Mouse (Mus musculus) liver, embryonic 16.5 days (tissue): Measurements from ENCODE around the gene BC048562. TPM values are rescaled to one million over a fixed set of nuclear protein-coding genes. Genes with fewer than 3 reads are reported as not detected.

Experiments used
- ATAC-seq: fragments of 200-750 bp; cut with Nextera tagmentation; 2 replicates; pipeline ENCODE4 v1.8.0; 2017; ENCODE audit warnings: low read depth, mild to moderate bottlenecking, moderate number of reproducible peaks, moderate library complexity
- H3K27ac ChIP-seq: fragments of 300-500 bp; sonication (generic); 2 replicates; pipeline ENCODE4 v1.5.1; 2014; ENCODE audit warnings: mild to moderate bottlenecking, low read length
- H3K27me3 ChIP-seq: fragments of 300-500 bp; sonication (generic); 2 replicates; pipeline ENCODE4 v1.6.1; 2014; ENCODE audit warnings: low read depth, low read length, mixed read lengths; ENCODE audit not compliant: control insufficient read depth, insufficient read depth
- H3K36me3 ChIP-seq: fragments of 300-500 bp; sonication (generic); 2 replicates; pipeline ENCODE4 v1.6.1; 2014; ENCODE audit warnings: mild to moderate bottlenecking; ENCODE audit not compliant: control insufficient read depth, insufficient read depth
- H3K4me1 ChIP-seq: fragments of 300-500 bp; sonication (generic); 2 replicates; pipeline ENCODE4 v1.6.1; 2014; ENCODE audit warnings: low read depth, low read length, mixed read lengths; ENCODE audit not compliant: control insufficient read depth
- H3K4me2 ChIP-seq: fragments of 300-500 bp; sonication (generic); 2 replicates; pipeline ENCODE4 v1.6.1; 2014; ENCODE audit warnings: low read depth, low read length, mixed read lengths
- H3K4me3 ChIP-seq: fragments of 300-500 bp; sonication (generic); 2 replicates; pipeline ENCODE4 v1.5.1; 2014; ENCODE audit warnings: low read depth, mild to moderate bottlenecking, low read length
- H3K9ac ChIP-seq: fragments of 300-500 bp; sonication (generic); 2 replicates; pipeline ENCODE4 v1.6.1; 2014; ENCODE audit warnings: low read depth, low read length
- H3K9me3 ChIP-seq: fragments of 300-500 bp; sonication (generic); replicated peaks from 2 replicates; pipeline ENCODE4 v1.6.1; 2016; ENCODE audit warnings: low read length; ENCODE audit not compliant: control insufficient read depth
- WGBS: fragments of 180-500 bp; shearing (Covaris S2); extraction: QIAGEN DNeasy Blood & Tissue Kit; methylation state at CpG from one replicate; pipeline ENCODE4 v1.1.7; 2014; ENCODE audit not compliant: insufficient replicate concordance; 5-methylcytosine and 5-hydroxymethylcytosine counted together
- polyA plus RNA-seq: library from polyadenylated mRNA; unstranded; fragments of >200 nt; fragmentation: Nextera tagmentation; extraction: Ambion mirVana; gene quantifications from 2 replicates; pipeline ENCODE4 v1.2.1, GENCODE M21; 2015

The BC048562 gene
- polyA plus RNA-seq, 1 experiment from 2014 or later = not detected

GRCm38 (mm10) chr9:108441236-108441919 is 5.1 kb downstream of the BC048562 start:
- no peak for ATAC-seq
- H3K36me3 ChIP-seq = no peaks in the 10 kb centered on the region
- H3K9ac ChIP-seq = no peak overlapping the region
- no peaks in the 10 kb centered on the region for H3K4me1 ChIP-seq
- no peak overlapping the region for H3K4me2 ChIP-seq
- no peaks in the 10 kb centered on the region for H3K27me3 ChIP-seq
- WGBS = 81% methylated on average over 11 of the region's 11 CpGs
- no peak overlapping the region for H3K4me3 ChIP-seq
- no peaks in the 10 kb centered on the region for H3K9me3 ChIP-seq
- H3K27ac ChIP-seq = no peak overlapping the region

- H3K4me1 ChIP-seq = peaks cover 6% of the 10 kb centered on the region
- H3K4me2 ChIP-seq = no peak overlapping the region
- no peak for ATAC-seq
Measured at GRCm38 (mm10) chr9:108445125-108445524, 8.8 kb downstream of the BC048562 start.

GRCm38 (mm10) chr9:108449860-108450259 is 13.6 kb downstream of the BC048562 start:
- peaks cover 34% of the 10 kb centered on the region for H3K4me1 ChIP-seq
- H3K27ac ChIP-seq = no peak overlapping the region
- no peaks in the 10 kb centered on the region for H3K9me3 ChIP-seq
- no peaks in the 10 kb centered on the region for H3K36me3 ChIP-seq
- ATAC-seq = no peak
- no peak overlapping the region for H3K9ac ChIP-seq
- 78% methylated on average over 4 of the region's 4 CpGs for WGBS
- H3K4me2 ChIP-seq = 0 out of 2 replicates have a peak overlapping the region, but pooled peaks have one; percentile 98
- H3K4me3 ChIP-seq = no peak overlapping the region
- no peaks in the 10 kb centered on the region for H3K27me3 ChIP-seq

More at GRCm38 (mm10) chr9:108445125-108445524, 8.8 kb downstream of the BC048562 start:
- no peaks in the 10 kb centered on the region for H3K27me3 ChIP-seq
- no peaks in the 10 kb centered on the region for H3K9me3 ChIP-seq
- H3K9ac ChIP-seq = no peak overlapping the region
- H3K27ac ChIP-seq = no peak overlapping the region
- H3K36me3 ChIP-seq = no peaks in the 10 kb centered on the region
- no peak overlapping the region for H3K4me3 ChIP-seq
- 28% methylated on average over 9 of the region's 9 CpGs for WGBS

GRCm38 (mm10) chr9:108450292-108451169 is 14.2 kb downstream of the BC048562 start:
- Histone ChIP-seq H3K4me3 (peak overlapping the region; percentile 46), H3K27ac (peak overlapping the region; percentile 69), H3K36me3 (no peaks in the 10 kb centered on the region), H3K4me2 (peak overlapping the region; percentile 98), H3K9ac (peak overlapping the region; percentile 36), H3K4me1 (peaks cover 34% of the 10 kb centered on the region), H3K9me3 (no peaks in the 10 kb centered on the region), H3K27me3 (no peaks in the 10 kb centered on the region)
- ATAC-seq = no peak
- WGBS = 62% methylated on average over 21 of the region's 21 CpGs

GRCm38 (mm10) chr9:108451170-108451493 is 14.8 kb downstream of the BC048562 start:
- WGBS = 32% methylated on average over 6 of the region's 6 CpGs
- peak; percentile 74 for ATAC-seq
- H3K4me3 ChIP-seq = peak overlapping the region; percentile 46
- H3K9me3 ChIP-seq = no peaks in the 10 kb centered on the region
- peak overlapping the region; percentile 69 for H3K27ac ChIP-seq
- H3K27me3 ChIP-seq = no peaks in the 10 kb centered on the region
- H3K4me2 ChIP-seq = peak overlapping the region; percentile 98
- H3K36me3 ChIP-seq = no peaks in the 10 kb centered on the region
- peak overlapping the region; percentile 36 for H3K9ac ChIP-seq
- H3K4me1 ChIP-seq = peaks cover 36% of the 10 kb centered on the region

GRCm38 (mm10) chr9:108451519-108452160 is 15.4 kb downstream of the BC048562 start:
- ATAC-seq = 0 out of 2 replicates have a peak, but pooled peaks have one; percentile 23
- peak overlapping the region; percentile 98 for H3K4me2 ChIP-seq
- no peaks in the 10 kb centered on the region for H3K27me3 ChIP-seq
- no peaks in the 10 kb centered on the region for H3K9me3 ChIP-seq
- H3K9ac ChIP-seq = peak overlapping the region; percentile 68
- H3K4me1 ChIP-seq = peaks cover 39% of the 10 kb centered on the region
- WGBS = 45% methylated on average over 6 of the region's 6 CpGs
- peak overlapping the region; percentile 70 for H3K4me3 ChIP-seq
- peak overlapping the region; percentile 69 for H3K27ac ChIP-seq
- H3K36me3 ChIP-seq = no peaks in the 10 kb centered on the region

GRCm38 (mm10) chr9:108452291-108452906 is 16.1 kb downstream of the BC048562 start:
- WGBS = under 1% methylated on average over 40 of the region's 40 CpGs
- Histone ChIP-seq H3K36me3 (no peaks in the 10 kb centered on the region), H3K4me3 (peak overlapping the region; percentile 70), H3K9me3 (no peaks in the 10 kb centered on the region), H3K9ac (peak overlapping the region; percentile 68), H3K27ac (peak overlapping the region; percentile 69), H3K4me1 (peaks cover 39% of the 10 kb centered on the region), H3K4me2 (peak overlapping the region; percentile 98), H3K27me3 (no peaks in the 10 kb centered on the region)
- peak; percentile 78 for ATAC-seq

GRCm38 (mm10) chr9:108452911-108453310 is 16.6 kb downstream of the BC048562 start:
- H3K9ac ChIP-seq = 0 out of 2 replicates have a peak overlapping the region, but pooled peaks have one; percentile 10
- no peak; the same call in 1 of the 2 replicates for ATAC-seq
- H3K36me3 ChIP-seq = no peaks in the 10 kb centered on the region
- peak overlapping the region; percentile 98 for H3K4me2 ChIP-seq
- H3K4me3 ChIP-seq = peak overlapping the region; percentile 70
- H3K27ac ChIP-seq = no peak overlapping the region
- H3K27me3 ChIP-seq = no peaks in the 10 kb centered on the region
- peaks cover 39% of the 10 kb centered on the region for H3K4me1 ChIP-seq
- WGBS = 46% methylated on average over 6 of the region's 6 CpGs
- H3K9me3 ChIP-seq = no peaks in the 10 kb centered on the region
